Mouse (Mus musculus): ENCODE data around the gene Epas1. TPM values are rescaled to one million over a fixed set of nuclear protein-coding genes. Genes with fewer than 3 reads are reported as not detected.

The Epas1 gene
- total RNA-seq, 2 experiments from 2014 or later: 82.1 to 90.7 TPM

DNA sequence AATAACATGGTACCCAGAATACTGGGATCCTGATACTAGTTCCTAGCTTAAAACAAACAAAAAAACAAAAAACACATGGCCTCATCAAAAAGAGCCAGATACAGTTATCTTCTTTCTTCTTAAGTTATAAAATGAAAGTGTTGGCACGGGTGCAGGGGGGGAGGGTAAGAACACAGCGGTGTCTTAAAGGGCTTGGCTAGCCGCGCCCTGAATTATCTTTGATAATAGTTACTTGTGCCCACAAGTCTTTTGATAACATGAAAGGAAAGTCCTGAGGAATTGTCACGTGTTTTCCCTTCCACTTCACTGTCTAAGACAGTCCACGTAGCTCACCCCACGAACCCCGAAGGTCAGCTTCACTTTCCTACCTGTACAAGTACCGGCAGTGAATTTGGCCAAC is 123.4 kb downstream of the Epas1 start:
- DNase-seq (ENCODE audit: low spot score in 2 of 2): no peak
- intact Hi-C loops (cut with DNase I): no loop called here

DNA sequence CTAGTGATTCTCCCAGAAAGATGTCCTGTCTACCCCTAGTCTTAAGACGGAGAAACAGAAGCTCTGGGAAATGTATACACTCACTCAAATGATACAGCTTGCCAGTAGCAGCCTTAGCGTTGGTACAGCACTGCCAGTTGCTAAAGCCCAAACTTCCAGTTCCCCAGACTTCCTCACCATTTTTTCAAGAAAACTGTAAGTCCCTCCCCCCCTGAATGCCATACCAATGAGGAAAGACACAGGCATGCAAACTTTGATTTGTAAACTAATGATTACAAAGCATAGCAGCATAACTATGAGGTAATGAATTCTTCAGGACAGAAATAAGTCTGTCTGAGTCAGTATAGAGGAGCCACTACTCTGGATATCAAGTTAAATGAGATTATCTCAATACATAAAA is 124.2 kb downstream of the Epas1 start:
- intact Hi-C loops (cut with DNase I): no loop called here
- no peak for DNase-seq (ENCODE audit: low spot score in 2 of 2)

DNA sequence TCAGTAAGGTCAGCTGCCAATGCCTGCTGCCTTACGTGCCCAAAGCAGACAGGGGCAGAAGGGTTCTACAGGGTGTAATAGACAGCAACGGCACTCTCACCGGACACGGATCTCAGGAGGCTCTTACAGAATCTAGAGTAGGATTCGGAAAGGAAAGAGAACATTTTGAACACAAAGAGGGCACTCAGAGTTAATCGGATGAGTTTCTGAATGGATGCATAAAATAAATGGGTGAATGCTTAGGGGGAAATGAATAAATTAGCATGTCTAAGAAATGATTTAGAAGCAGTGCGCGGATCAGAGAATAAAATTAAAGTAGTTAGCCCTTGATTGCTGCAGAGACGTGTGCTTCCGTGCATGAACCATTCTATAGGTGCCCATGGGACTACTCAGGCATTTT is 126.6 kb downstream of the Epas1 start:
- intact Hi-C loops (cut with DNase I): no loop called here
- no peak for DNase-seq (ENCODE audit: low spot score in 2 of 2)

DNA sequence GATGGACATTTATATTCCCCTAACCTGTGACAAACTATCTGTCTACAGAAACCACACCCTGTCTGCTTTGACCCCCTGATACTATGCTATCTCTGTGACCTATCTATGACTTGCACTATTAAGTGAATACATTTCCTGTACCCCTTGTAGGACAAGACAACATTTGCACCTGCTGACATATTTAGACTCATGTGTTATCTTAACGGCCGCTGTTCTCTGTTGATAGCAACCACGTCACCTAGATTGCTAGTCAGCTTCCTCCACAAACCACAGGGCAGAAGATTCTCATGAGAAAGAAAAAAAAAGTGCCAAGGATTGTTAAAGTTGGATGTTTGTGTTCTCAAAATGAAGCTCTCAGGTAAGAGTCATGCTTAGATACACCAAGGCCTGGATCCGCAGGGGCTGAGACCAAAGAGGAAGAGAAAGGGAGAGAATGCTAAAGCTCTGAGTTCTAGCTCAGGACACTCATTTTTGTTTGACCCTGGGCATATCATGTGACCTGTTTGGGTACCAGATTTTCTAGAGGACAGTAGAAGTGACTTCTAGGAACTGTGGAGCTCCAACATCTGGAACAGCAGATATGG is 127.1 kb downstream of the Epas1 start:
- no peak for DNase-seq (ENCODE audit: low spot score in 2 of 2)
- intact Hi-C loops (cut with DNase I): no loop called here

Other genes starting within 250 kb of the Epas1 start
- gene Gm10309, start 248.5 kb upstream of the Epas1 start, total RNA-seq (2021): not detected
- gene Tmem247, start 163.6 kb downstream of the Epas1 start, total RNA-seq (2021): not detected
- under 1 TPM in 1 of 2 experiments, not detected in 1; 0.37 TPM for gene Atp6v1e2, start 194.2 kb downstream of the Epas1 start, total RNA-seq (2021)
- 10 to 100 TPM; 29.5 to 43.8 TPM for gene Rhoq, start 209.4 kb downstream of the Epas1 start, total RNA-seq (2021)

Data from left cerebral cortex, postnatal 25 days (tissue).